Comparison of ENCODE assay signal across 8 mouse cellular contexts in the genomic region with DNA sequence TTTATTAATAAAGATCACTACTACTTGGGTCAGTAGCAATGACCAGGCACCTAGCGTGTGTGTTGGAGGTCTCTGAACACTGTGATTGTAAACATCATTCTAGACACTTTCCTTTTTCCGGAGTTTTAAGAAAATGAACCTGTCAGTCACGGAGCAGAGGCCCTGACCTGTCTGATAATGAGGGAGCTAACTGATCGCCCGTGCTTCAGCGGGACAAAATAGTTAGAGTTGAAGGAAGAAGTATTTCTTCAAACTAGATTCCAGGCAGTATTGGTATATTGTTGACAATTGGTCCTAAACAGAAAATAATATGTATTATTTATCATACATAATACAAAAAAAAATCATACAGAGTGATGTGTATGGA. TPM values are rescaled to one million over a fixed set of nuclear protein-coding genes. Genes with fewer than 3 reads are reported as not detected.
DNase-seq lines count a peak whose midpoint lies in the region; ATAC-seq and TF ChIP-seq lines count a peak whose summit lies in the region.

No protein-coding gene starts in this region.

- peak overlapping the region; percentile 93 for H3K9ac ChIP-seq in limb, embryonic 12.5 days (replicated peaks)
- peak overlapping the region; percentile 90 for H3K9ac ChIP-seq in stomach, embryonic 14.5 days (replicated peaks; ENCODE audit: low read depth, low read length)

- H3K4me1 ChIP-seq in megakaryocyte, embryonic 14.5 days, result peaks cover 46% of the 10 kb centered on the region
- H3K4me1 ChIP-seq in embryonic fibroblast, embryonic 13.5 days (ENCODE audit: control insufficient read depth, insufficient read depth, low read length), result no peaks in the 10 kb centered on the region
- peaks cover 11% of the 10 kb centered on the region for H3K4me1 ChIP-seq in limb, embryonic 12.5 days (replicated peaks)
- H3K4me1 ChIP-seq in stomach, embryonic 14.5 days (ENCODE audit: control insufficient read depth, insufficient read depth, low read length), result peaks cover 7% of the 10 kb centered on the region; the same call in 1 of the 2 replicates

- peaks cover 30% of the 10 kb centered on the region for H3K36me3 ChIP-seq in megakaryocyte, embryonic 14.5 days (replicated peaks; ENCODE audit: low read length)
- H3K36me3 ChIP-seq in limb, embryonic 12.5 days, result peaks cover 25% of the 10 kb centered on the region
- peaks cover 3% of the 10 kb centered on the region for H3K36me3 ChIP-seq in stomach, embryonic 14.5 days (ENCODE audit: control insufficient read depth, insufficient read depth, low read length)

- H3K27me3 ChIP-seq in megakaryocyte, embryonic 14.5 days (replicated peaks), result no peaks in the 10 kb centered on the region
- no peaks in the 10 kb centered on the region for H3K27me3 ChIP-seq in limb, embryonic 12.5 days
- H3K27me3 ChIP-seq in stomach, embryonic 14.5 days (ENCODE audit: control insufficient read depth, insufficient read depth, low read length), result no peaks in the 10 kb centered on the region

- H3K27ac ChIP-seq in embryonic fibroblast, embryonic 13.5 days (ENCODE audit: insufficient read depth, low read length), result no peak overlapping the region
- H3K27ac ChIP-seq in limb, embryonic 12.5 days, result peak overlapping the region; percentile 81
- no peak overlapping the region for H3K27ac ChIP-seq in stomach, embryonic 14.5 days (ENCODE audit: low read length)

- no peak; the same call in 1 of the 2 replicates for TF ChIP-seq POLR2A in embryonic fibroblast, embryonic 13.5 days (IDR thresholded peaks at IDR 0.05; ENCODE audit: low read depth, low read length)

- H3K4me3 ChIP-seq in megakaryocyte, embryonic 14.5 days (replicated peaks), result peak overlapping the region; percentile 98
- H3K4me3 ChIP-seq in embryonic fibroblast, embryonic 13.5 days (ENCODE audit: insufficient read depth, low read length), result peak overlapping the region; percentile 88
- H3K4me3 ChIP-seq in limb, embryonic 12.5 days (replicated peaks), result peak overlapping the region; percentile 97
- peak overlapping the region; percentile 99 for H3K4me3 ChIP-seq in stomach, embryonic 14.5 days (ENCODE audit: low read depth, low read length)

- H3K9me3 ChIP-seq in megakaryocyte, embryonic 14.5 days, result no peaks in the 10 kb centered on the region
- no peaks in the 10 kb centered on the region for H3K9me3 ChIP-seq in limb, embryonic 12.5 days
- no peaks in the 10 kb centered on the region for H3K9me3 ChIP-seq in stomach, embryonic 14.5 days (ENCODE audit: control insufficient read depth, low read depth, low read length)

- no peak for ATAC-seq in megakaryocyte, adult 5-6 weeks (ENCODE audit: poor library complexity, severe bottlenecking)
- ATAC-seq in limb, embryonic 12.5 days (ENCODE audit: insufficient number of reproducible peaks, insufficient read depth, low FRiP score, low TSS enrichment, low read depth), result no peak
- ATAC-seq in stomach, embryonic 14.5 days (ENCODE audit: insufficient number of reproducible peaks, insufficient read depth, low FRiP score, low read depth), result no peak

- peak overlapping the region; percentile 70 for H3K4me2 ChIP-seq in limb, embryonic 12.5 days
- peak overlapping the region; percentile 56 for H3K4me2 ChIP-seq in stomach, embryonic 14.5 days (replicated peaks; ENCODE audit: low read depth, low read length)

- WGBS in limb, embryonic 12.5 days, result 4% methylated on average over 6 of the region's 6 CpGs
- under 1% methylated on average over 6 of the region's 6 CpGs for whole genome bisulfite sequencing in stomach, embryonic 14.5 days

- TF ChIP-seq CTCF in embryonic fibroblast, embryonic 13.5 days (IDR thresholded peaks at IDR 0.05; ENCODE audit: borderline replicate concordance, insufficient read depth, low read length), result no peak

- no peak for DNase-seq in layer of hippocampus, adult 8-10 months (ENCODE audit: low spot score in 2 of 2)
- DNase-seq in thymus, adult 18-20 months, result no peak
- no peak for DNase-seq in adrenal gland, adult (ENCODE audit: inconsistent age in 2 of 2, low spot score in 1 of 2)

RNA-seq across cellular contexts. Expression of gene Dync1i2, which starts 0.8 kb away (rescaled TPM):
- polyA plus RNA-seq in megakaryocyte, embryonic 14.5 days (2012; ENCODE audit: insufficient read depth, low replicate concordance), result 15.3 TPM in 1 of 2 replicates, not detected in the other
- total RNA-seq in megakaryocyte, adult 5-6 weeks (2015), result 119 and 139 TPM in 2 replicates
- total RNA-seq in megakaryocyte, adult 5-6 weeks (2017), result 126 TPM in 2 replicates
- 168 and 174 TPM in 2 replicates for polyA plus RNA-seq in embryonic fibroblast, embryonic 13.5 days (2011; ENCODE audit: insufficient read length, low read depth, missing spikeins)
- 102 and 107 TPM in 2 replicates for polyA plus RNA-seq in limb, embryonic 12.5 days (2016; fragmentation: Nextera tagmentation; extraction: Ambion mirVana)
- 100 and 105 TPM in 2 replicates for polyA plus RNA-seq in stomach, embryonic 14.5 days (2014; fragmentation: Nextera tagmentation; extraction: Ambion mirVana)
- total RNA-seq in layer of hippocampus, adult 8-10 months (2022), result 100 to 1,000 TPM; 127 to 141 (median 138) TPM
